Mouse (Mus musculus) cortical plate, adult 2 months (tissue): ENCODE results near the gene Cemip2.

Experiments
- CTCF ChIP-seq: fragments of 200-500 bp; IDR thresholded peaks from 2 replicates; pipeline ENCODE4 v1.5.1; 2011; ENCODE audit warnings: mild to moderate bottlenecking, control low read depth, low read length; ENCODE audit not compliant: insufficient read depth; ENCODE audit errors: extremely low read depth
- POLR2A ChIP-seq: fragments of 200-500 bp; IDR thresholded peaks from 2 replicates; pipeline ENCODE4 v1.6.1; 2011; ENCODE audit warnings: mild to moderate bottlenecking, low read length, control low read depth; ENCODE audit not compliant: insufficient read depth; ENCODE audit errors: extremely low read depth

- TF ChIP-seq POLR2A (no peak), CTCF (no peak)
Measured at GRCm38 (mm10) chr19:21787004-21787480, 8.9 kb downstream of the Cemip2 start.
